Mouse (Mus musculus) c-Kit-positive CD71-negative TER-119-negative erythroid progenitor cells, embryonic 14.5 days (primary cell): ENCODE measurements around the gene Palm2.
A peak's percentile ranks its signal among the peaks of the same experiment; 100 is the strongest.

Source experiments
- DNase-seq: peaks from one replicate; pipeline ENCODE4 v3.0.0-alpha.2; 2013; ENCODE audit warnings: low read depth

The Palm2 gene

DNA sequence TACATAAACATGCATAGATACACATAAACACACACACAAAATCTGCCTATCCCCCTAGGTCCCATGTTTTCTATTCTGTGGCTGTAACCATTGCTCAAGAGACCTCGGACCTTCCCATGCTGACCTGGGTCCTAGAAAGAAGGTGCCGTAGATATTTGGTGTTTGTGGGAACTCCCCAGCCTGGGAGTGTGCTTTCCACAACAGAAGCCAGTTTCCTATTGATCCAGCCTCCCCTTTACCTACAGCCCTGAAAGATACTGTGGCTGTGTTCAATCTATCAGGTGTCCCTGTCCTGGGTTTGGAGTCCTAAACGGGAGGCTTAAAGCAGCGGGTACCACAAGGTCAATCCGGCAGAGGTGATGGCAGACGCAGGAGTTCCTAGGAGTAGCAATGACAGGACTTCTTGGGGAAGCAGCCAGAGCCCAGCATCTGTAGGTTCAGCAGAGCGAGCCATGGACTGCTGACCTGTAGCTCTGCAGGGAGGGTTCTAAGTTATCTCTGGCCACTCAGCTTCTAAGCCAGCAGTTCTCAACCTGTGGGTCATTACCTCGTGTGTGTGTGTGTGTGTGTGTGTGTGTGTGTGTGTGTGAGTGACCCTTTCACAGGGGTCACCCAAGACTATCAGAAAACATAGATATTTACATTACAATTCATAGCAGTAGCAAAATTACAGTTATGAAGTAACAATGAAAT lies 79.3 kb downstream of the Palm2 start:
- DNase-seq: no peak

DNA sequence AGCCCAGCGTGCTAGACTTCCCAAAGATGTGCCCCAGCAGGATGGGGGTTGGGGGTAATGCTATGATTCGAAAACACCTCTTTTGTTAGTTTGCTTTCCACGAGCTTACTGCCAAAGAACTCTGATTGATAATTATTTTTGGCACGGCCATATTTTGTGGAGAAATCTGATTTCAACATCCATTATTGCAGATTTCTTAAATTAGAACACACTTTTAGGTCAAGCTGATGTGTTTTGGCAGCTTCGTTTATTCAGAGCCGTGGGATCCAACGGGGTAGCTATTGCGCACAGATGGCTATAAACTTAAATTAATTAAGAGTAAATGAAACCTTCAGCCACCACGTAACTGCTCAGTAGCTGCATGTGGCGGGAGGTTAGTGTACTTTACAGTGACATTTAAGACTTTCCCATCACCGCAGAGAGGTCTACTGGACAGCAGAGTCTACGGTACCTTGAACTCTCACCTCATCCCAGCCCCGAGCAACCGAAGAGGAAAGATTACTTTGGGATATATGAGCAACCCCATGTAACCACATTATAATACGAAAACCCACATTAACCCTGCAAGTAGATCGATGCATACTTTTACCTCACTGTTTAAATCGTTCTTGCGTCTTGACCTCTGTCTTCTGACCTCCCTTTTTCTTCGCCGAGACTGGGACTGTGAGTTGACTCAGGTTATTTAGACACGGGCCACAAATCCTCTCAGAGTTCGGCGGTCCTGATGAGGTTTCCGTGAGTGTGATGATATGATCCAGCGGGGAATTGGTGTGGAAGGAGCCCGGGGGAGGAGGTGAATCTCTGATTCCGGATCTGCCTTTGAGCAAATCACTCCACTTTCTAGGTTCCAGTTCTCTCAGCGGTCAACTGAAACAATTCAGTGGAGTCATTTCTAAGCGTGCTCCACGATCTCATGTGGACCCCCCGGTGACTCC lies 80.2 kb downstream of the Palm2 start:
- DNase-seq: no peak

DNA sequence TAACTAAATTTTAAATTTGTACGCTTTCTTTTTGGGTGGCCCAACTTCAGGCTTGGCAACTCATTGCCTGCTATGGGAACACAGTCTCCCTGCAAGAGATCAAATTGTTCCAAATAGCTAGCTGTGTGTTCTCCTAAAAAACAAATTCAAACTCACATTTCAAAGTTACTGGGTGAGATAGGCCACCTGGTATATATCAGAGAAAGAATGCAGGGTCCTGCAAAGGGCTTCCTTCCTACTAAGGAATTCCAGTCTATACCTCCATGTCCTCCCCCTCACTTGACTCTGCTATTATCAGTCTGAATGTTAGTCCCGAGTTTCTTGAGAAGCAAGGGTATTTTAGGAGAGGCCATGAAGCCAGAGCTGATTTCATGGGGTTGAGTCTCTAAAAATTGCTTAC lies 81.3 kb downstream of the Palm2 start:
- no peak for DNase-seq

DNA sequence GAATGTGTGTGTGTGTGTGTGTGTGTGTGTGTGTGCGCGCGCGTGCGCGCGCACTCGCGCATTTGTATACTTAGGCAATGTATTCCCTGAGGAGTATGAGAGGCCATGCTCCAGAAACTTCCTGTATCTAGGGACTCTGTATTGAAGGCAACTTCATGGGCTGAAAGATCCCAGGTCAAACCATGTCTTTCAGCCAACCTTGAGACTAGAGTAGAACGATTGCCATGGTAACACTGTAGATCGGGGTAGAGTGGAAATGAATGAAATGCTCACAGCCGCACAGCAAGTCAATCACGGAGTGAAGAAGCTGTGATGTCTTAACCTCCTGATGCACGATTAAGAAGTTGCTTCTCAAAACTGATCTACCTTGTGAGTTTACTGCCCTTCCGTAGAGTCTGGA lies 89.4 kb downstream of the Palm2 start:
- no peak for DNase-seq

DNA sequence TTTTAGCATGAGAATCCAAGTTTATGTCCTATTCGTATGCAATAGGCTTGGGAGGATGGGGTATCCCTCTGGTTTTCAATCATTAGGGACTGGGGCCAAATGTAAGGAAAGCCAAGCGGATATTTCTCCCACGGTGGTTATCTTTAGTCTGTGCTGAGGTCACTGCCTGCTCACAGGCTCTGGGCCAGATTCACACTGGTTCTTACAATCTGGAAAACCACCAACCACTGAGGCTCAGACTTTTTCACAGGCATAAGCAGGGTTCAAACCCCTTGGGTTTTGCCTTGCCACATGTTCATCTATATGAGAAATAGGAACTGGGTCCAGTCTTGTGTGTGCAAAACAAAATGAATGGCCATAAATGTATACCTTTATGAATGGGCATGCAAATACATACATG lies 90.4 kb downstream of the Palm2 start:
- DNase-seq: no peak

DNA sequence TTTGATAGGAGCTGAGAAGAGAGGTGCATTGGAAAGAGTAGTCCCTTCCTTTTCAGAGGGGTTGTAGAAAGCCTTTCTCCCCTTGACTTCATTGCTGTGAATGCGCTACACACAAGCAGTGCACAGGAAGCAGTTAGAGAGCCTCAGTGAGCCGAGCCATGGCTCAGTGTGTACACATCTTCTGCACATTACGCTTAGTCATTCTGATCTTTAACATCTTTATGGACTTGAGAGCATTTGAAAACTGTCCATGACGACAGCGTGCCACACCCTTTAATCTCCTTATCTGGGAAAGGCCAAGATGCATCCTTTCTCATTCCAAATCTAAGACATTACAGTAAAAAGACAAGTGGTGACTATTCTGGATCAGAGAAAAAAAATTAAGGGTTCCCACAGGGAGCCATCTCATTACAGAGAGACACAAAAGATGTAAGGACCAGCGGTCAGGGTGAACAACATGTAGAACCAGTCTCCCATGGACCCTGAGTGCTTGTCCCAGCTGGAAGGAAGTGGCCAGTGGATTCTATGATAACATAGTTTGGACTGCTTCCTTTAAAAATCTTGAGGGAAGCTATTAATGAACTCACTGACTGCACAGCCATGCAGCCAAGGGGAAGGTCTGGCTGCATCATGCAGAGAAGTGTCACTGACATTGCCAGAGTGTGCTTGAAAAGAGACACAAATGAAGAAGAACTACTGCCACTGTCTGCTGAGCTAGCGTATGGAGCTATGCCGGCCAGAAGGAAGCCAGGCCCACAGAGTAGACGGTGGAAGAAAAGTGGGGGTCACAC lies 91.4 kb downstream of the Palm2 start:
- DNase-seq: no peak

DNA sequence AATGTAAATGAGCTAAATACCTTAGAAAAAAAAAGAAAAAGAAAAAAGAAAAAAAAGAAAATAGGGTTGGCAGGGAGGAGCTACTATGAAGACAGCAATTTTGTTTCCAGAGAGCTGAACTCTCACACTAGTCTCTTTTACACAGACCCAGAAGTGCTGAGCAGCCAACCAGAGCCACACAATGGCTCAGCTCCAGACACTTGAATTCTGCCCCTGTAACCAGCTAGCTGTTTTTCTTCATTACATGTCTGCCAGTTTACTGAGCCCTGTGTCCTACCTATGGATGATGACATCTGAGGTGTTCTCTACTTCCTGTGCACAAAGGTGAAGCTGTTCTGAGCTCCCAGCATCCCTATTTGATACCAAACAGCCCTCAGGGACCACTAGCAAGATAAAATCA lies 94.2 kb downstream of the Palm2 start:
- DNase-seq: no peak

DNA sequence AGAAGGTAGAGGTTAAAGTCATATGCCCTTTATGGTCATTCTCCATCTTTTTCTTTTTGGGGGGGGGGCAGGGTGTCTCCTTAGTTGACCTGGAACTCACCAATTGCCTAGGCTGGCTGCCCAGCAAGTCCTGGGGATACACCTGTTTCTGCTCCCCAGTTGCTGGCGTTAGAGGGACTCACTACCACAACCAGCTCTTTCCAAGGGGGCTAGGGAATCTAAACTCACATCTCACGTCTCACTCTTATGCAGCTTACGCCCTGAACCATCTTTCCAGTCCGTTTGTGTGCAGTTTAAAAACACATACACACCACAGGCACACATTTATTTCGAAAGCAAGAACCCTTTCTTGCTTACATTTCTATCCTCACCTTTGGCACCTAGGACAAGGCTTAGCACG lies 99.6 kb downstream of the Palm2 start:
- no peak for DNase-seq

DNA sequence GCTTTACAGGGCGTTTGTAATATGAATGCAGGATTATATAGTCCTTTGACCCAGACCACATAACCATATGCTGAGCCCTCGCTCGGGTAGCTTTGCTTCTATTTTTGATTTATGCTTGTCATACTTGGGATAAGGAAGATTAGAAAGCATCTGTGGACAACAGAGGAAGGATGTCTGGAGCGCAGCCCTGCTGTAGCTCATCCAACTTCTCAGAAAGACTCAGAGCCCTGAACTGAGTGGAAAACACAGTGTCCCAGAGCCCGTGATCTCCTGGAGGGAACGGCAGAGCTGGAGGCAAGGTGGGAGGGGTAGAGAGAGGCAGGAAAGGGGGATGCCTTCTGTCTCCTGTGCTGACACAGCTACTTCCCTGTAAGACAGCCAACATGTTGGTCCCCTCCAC lies 100.2 kb downstream of the Palm2 start:
- DNase-seq: no peak

DNA sequence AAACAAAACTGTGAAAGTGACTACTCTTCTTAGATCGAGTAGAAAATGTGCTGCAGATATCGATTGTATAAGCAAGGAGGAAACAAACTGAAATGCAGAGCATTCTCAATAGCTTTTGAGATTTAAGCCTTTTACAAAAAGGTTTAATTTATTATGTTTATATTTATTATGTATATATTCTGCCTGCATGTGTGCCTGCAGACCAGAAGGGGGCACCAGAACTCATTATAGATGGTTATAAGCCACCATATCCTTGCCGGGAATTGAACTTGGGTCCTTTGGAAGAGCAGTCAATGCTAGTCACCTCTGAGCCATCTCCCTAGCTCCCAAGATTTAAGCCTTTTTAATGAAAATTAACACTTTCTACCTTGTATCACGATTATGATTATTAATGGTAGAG lies 101.0 kb downstream of the Palm2 start:
- DNase-seq: no peak

DNA sequence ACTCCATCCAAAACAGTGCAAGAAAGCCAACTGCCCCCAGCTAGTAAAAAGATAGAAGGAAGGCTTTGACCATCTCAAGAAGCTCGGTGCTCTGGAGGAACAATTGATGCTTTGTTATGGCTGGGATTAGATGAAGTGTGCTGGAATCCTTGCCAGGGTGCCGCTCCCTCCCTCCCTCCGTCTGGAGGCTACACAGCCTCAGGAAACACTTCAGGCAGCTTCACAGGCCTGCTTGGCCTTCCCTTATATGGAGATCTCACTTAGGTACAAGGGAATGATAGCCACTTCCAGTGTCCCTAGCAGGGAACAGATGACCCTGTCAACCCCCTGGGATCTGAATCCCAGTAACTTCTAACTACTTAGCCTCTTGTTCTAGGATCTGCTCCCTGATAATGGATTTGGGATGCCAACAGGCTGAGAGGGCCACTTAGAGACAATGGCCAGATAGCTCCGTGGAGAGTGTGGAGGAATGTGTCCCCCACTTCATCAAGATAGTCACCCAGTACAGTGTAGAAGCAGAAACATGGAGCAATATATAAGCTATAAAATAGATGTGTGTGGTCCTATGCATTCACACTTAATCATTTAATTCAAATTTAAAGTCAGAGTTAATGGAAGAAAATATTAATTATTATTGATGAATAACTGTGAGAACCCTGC lies 104.1 kb downstream of the Palm2 start:
- DNase-seq: no peak

DNA sequence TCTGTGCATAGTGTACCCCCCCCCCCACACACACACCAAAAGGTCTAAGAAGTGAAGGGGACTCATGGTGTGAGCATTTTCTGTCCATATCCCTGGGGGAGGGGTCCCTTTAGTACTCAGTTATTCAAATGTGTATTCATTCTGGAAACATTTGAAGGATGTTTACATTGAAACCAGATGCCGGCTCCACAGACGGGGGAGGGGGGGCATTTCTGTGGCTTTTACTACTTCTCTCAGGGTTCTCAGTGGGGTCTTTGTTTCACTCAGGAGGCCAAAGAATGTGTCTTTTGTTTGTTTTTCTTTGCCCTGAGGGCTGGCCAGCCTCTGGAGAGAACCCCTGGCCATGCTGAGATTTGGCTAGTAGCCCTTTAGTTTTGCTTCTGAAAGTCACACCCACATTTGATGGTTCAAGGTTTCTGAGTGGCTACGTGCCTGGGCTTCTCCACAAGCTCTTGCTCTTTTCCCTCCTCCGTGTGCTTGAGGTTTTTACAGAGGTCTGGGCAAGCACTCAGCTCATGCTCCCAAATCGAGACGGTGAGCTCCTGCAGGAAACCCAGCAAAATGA lies 109.7 kb downstream of the Palm2 start:
- no peak for DNase-seq

DNA sequence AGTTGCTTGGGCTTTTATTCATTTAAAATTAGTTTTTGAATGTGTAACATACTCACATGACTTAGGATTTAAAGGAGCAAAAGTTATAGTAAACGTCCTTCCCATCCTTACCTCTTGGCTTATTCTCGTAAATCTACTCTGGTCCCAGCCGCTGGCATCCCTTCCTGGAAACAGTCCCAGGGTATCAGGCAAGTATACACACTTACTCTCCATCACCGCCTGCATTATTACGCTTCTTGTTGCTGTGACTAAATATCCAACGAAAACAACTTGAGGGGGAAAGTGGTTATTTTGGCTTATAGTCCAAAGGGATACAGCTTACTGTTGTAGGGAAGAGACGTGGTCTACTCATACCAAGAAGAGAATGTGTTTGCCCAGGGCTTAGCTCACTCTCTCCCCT lies 113.7 kb downstream of the Palm2 start:
- DNase-seq: no peak

DNA sequence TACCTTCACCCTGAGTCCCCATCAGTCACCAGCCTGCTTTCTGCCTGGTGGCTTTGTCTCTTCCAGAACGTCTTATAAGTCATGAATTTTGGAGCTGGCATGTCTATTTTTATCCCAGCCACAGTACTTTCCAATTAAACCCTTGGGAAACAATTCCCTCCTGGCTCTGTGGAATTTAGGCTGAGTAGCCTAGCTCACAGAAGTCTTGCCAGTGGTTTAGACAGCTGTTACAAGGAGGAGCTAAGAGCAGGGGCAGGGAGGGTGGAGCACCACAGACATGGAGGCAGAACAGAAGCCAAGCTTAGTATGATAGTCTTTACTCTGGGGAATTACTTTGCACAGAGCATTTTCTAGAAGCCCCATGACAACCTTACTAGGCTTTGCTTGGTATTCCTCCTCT lies 116.2 kb downstream of the Palm2 start:
- no peak for DNase-seq

DNA sequence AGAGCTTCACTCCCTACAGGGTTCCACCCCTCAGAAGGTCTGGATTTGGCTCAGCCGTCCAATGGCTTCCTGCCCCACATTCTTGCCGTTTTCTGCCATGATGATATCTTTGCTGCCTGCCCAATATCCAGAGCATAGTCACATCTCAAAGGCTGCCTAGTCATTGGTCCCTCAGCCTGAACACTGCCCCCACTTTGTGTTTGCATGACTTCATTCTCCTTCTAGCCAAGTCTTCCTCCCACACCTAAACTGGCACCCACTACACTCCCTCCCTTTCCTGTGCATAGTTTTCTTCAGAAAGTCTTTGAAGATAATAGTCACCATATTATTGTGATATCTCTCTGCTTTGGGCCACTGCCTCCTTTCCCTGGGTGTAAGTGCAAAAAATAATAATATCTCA lies 123.1 kb downstream of the Palm2 start:
- DNase-seq: no peak

DNA sequence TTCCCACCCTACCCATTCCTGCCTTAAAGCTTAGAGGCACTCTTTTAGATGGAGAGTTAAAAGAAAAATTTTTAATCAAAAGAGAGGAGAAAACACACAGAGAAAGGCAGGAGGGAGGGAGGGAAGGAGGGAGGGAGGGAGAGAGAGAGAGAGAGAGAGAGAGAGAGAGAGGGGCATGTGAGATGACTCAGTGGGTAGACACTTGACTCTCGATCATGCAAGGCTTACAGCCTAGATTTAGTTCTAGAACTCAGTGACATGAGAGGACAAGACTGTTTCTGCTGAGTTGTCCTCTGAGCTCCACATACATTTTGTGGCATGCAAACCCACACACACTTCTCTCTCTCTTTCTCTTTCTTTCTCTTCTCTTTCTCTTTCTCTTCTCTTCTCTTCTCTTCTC lies 125.4 kb downstream of the Palm2 start:
- DNase-seq: no peak

DNA sequence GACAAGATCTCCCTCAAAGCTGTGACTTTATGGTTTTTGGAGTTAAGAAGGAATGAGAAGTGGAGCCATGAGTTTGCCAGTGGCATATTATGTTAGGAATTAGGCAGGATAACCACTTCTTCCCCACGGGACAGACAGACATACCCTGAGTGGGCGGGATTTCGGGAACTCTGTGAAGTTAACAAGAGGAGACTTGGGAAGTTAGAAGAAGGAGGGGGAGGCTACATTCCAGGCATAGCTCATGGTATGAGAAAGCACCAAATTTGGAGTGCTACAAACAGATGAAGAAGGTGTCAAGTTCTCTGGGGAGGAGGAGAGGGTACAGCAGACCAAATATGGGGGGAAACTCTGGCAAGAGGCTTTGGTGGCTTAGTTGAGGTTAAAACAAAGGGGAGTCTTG lies 126.0 kb downstream of the Palm2 start:
- DNase-seq: no peak

DNA sequence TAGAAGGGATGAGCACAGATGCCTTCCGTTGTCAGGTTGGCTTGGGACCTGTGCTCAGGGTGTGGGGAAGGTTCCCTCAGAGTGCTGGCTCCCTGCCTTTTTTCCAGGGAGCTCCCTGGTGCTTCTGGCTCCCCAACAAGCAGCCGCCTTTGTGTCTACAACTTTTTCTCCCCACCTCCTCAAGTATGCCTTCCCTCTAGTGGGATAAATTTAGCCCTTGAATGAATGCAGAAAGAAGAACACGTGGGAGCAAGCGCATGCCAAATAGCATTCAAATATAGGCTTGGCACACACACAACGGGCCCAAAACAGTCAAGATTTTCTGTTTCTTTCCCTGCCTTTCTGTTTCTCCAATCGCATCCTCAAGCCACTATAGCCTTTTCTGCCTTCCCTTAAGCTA lies 127.0 kb downstream of the Palm2 start:
- no peak for DNase-seq

DNA sequence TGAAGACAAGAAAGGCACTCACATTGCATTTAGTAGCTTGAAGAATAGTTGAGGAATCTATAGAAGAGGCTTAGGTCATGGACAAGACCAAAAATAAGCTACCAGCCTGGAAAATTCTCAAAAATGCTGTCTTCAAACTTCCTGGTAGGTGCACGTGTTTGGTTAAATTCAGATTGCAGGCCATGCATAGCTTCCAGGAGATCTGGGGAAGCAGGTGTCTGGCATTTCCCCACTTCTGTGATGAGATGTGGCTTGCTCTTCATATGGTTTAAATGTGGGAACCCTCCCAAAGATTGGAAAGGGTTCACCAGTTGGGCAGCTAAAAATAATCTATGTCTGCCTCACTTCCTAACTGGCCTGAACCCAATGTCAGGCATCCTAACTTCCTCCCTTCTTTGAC lies 131.2 kb downstream of the Palm2 start:
- no peak for DNase-seq

DNA sequence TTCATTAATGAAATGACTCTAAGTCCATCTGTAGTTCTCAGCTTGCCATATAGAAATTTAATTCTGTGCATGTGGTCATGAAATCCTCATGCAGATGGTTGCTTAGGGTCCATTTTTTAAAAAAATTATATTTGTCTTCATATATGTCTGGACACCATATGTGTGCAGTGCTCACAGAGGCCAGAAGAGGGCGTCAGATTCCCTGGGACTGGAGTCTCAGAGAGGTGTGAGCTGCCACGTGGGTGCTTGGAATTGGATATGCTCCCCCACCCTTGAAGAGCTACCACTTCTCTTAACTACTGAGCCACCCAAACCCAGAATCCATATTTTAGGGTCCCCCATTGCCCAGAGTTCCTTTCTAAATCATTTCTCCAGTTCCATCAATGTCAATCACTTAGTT lies 131.8 kb downstream of the Palm2 start:
- no peak for DNase-seq

DNA sequence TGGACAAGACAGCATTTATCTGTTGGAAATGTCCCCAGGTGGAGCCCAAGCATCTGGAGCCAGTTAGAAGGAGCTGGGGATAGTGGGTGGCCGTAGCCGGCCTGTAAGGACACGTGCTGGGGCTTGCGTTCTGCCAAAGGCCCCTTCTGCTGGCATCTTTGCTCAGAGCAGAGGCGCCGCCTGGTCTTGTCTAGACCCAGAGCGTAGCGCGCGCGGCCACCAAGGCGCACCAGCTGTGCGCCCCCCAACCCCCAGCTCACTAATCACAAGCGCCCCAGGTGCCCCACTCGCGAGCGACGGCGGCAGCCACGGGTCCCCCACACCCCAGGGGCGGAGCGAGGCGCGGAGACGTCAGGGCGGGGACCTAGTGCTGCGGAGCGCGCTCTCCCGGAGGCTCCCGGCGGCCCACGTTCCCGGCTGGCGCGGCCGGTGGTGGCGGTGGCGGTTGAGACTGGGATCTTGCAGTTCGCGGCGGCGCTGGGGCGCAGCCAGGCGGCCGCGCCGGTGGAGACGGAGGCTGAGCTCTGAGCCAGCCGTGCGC lies 133.7 kb downstream of the Palm2 start, which contains the start of gene Pakap:
Pakap (plus strand) TSS at position 514 of the 541 bp plus-strand sequence.
- DNase-seq: peak; percentile 4
